In the genomic region with DNA sequence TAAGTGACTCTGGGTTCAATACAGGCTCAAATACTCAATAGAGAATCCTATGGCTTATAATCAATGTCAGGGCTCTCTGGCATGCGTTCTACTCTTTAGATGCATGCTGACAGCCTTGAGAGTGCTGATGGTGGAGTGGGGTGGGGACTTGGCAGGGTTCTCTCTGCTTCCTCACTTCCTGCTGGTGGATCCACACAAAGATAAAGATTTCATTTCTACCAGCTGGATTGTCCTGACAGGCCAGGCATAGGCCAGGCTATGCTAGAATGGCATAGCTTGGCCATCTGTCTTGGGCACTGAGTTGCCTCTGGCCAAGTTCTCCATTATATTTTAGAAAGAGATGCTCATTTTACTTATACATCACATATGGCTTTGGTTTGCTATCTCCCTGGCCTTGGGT, we compare ENCODE assay signal across 23 mouse cellular contexts.
DNase-seq lines count a peak whose midpoint lies in the region; ATAC-seq lines count a peak whose summit lies in the region.
"Had no signal": no experiment of that assay in that cellular context is flagged by ENCODE, and none has a peak within 500 bp of the region (broad histone marks: within the 10 kb centered on the region; RNA-seq: fewer than 3 reads in every experiment).

No protein-coding gene starts in this region.

- 0 out of 2 replicates have a peak overlapping the region, but pooled peaks have one; percentile 2 for H3K27ac ChIP-seq in hindbrain, embryonic 15.5 days (replicated peaks)
- H3K27ac ChIP-seq in hindbrain, embryonic 13.5 days = no peak overlapping the region
- H3K27ac ChIP-seq in midbrain, embryonic 11.5 days (ENCODE audit: low read depth, low read length) = no peak overlapping the region
- H3K27ac ChIP-seq in midbrain, embryonic 16.5 days (ENCODE audit: low read length) = no peak overlapping the region
- no peak overlapping the region for H3K27ac ChIP-seq in forebrain, embryonic 16.5 days (ENCODE audit: low read length)
- H3K27ac ChIP-seq: embryonic facial prominence, embryonic 12.5 days; forebrain, embryonic 15.5 days; heart, adult 2 months; heart, embryonic 15.5 days had no signal

- no peaks in the 10 kb centered on the region for H3K4me1 ChIP-seq in hindbrain, embryonic 15.5 days (replicated peaks)
- H3K4me1 ChIP-seq in hindbrain, embryonic 13.5 days (replicated peaks) = no peaks in the 10 kb centered on the region
- H3K4me1 ChIP-seq in midbrain, embryonic 11.5 days (ENCODE audit: control insufficient read depth, insufficient read depth, low read length) = no peaks in the 10 kb centered on the region
- no peaks in the 10 kb centered on the region for H3K4me1 ChIP-seq in midbrain, embryonic 16.5 days (ENCODE audit: control insufficient read depth, insufficient read depth, low read length)
- H3K4me1 ChIP-seq in forebrain, embryonic 16.5 days (replicated peaks; ENCODE audit: control insufficient read depth, insufficient read depth, low read length) = 0 out of 2 replicates have a peak, but pooled peaks cover 2% of the 10 kb centered on the region
- H3K4me1 ChIP-seq: embryonic facial prominence, embryonic 12.5 days; forebrain, embryonic 15.5 days; heart, embryonic 15.5 days had no signal

- H3K9me3 ChIP-seq in hindbrain, embryonic 15.5 days = no peaks in the 10 kb centered on the region
- no peaks in the 10 kb centered on the region for H3K9me3 ChIP-seq in hindbrain, embryonic 13.5 days
- no peaks in the 10 kb centered on the region for H3K9me3 ChIP-seq in midbrain, embryonic 11.5 days (ENCODE audit: control insufficient read depth, low read length)
- H3K9me3 ChIP-seq in midbrain, embryonic 16.5 days (replicated peaks; ENCODE audit: control insufficient read depth, low read length, poor library complexity, severe bottlenecking) = no peaks in the 10 kb centered on the region
- no peaks in the 10 kb centered on the region for H3K9me3 ChIP-seq in forebrain, embryonic 16.5 days (ENCODE audit: control insufficient read depth, low read length)
- H3K9me3 ChIP-seq: embryonic facial prominence, embryonic 12.5 days; forebrain, embryonic 15.5 days; heart, embryonic 15.5 days had no signal

- no peaks in the 10 kb centered on the region for H3K36me3 ChIP-seq in hindbrain, embryonic 15.5 days
- H3K36me3 ChIP-seq in hindbrain, embryonic 13.5 days = no peaks in the 10 kb centered on the region
- H3K36me3 ChIP-seq in midbrain, embryonic 11.5 days (ENCODE audit: control insufficient read depth, insufficient read depth, low read length) = no peaks in the 10 kb centered on the region
- H3K36me3 ChIP-seq in midbrain, embryonic 16.5 days (ENCODE audit: control insufficient read depth, insufficient read depth, low read length) = no peaks in the 10 kb centered on the region
- H3K36me3 ChIP-seq in forebrain, embryonic 16.5 days (ENCODE audit: control insufficient read depth, insufficient read depth) = no peaks in the 10 kb centered on the region
- H3K36me3 ChIP-seq: embryonic facial prominence, embryonic 12.5 days; forebrain, embryonic 15.5 days; G1E; heart, embryonic 15.5 days had no signal

- no peak for DNase-seq in cerebellum, adult 8-10 months
- peak; percentile 28 for DNase-seq in midbrain, embryonic 11.5 days (ENCODE audit: low spot score, missing footprints)
- DNase-seq in cerebellum, postnatal 36 days = peak; percentile 3 to 4
- DNase-seq: adrenal gland, adult 8-10 months; adrenal gland, postnatal 36 days; B cell, adult 2 months; embryo, embryonic 11 days; gastrocnemius, postnatal 14 days; heart, adult 2 months; heart, postnatal 14 days; kidney, adult 2 months had no signal

- whole genome bisulfite sequencing in hindbrain, embryonic 15.5 days = 71% methylated on average over 1 of the region's 1 CpGs
- WGBS in hindbrain, embryonic 13.5 days = 85% methylated on average over 1 of the region's 1 CpGs
- WGBS in midbrain, embryonic 11.5 days = 83% methylated on average over 1 of the region's 1 CpGs
- WGBS in midbrain, embryonic 16.5 days = 64% methylated on average over 1 of the region's 1 CpGs
- 84% methylated on average over 1 of the region's 1 CpGs for WGBS in forebrain, embryonic 16.5 days

- no peaks in the 10 kb centered on the region for H3K27me3 ChIP-seq in hindbrain, embryonic 15.5 days
- H3K27me3 ChIP-seq in hindbrain, embryonic 13.5 days = no peaks in the 10 kb centered on the region
- H3K27me3 ChIP-seq in midbrain, embryonic 11.5 days (ENCODE audit: control insufficient read depth, insufficient read depth, low read length) = no peaks in the 10 kb centered on the region
- no peaks in the 10 kb centered on the region for H3K27me3 ChIP-seq in midbrain, embryonic 16.5 days (ENCODE audit: control insufficient read depth, insufficient read depth, low read depth, low read length)
- no peaks in the 10 kb centered on the region for H3K27me3 ChIP-seq in forebrain, embryonic 16.5 days (replicated peaks; ENCODE audit: control insufficient read depth, insufficient read depth, low read length)
- H3K27me3 ChIP-seq: embryonic facial prominence, embryonic 12.5 days; forebrain, embryonic 15.5 days; heart, embryonic 15.5 days had no signal

- peak; percentile 3; the same call in 1 of the 2 replicates for ATAC-seq in cerebellum, adult (ENCODE audit: insufficient number of reproducible peaks, low FRiP score, low TSS enrichment)
- no peak for ATAC-seq in hindbrain, embryonic 15.5 days (ENCODE audit: low FRiP score, low read depth)
- no peak for ATAC-seq in hindbrain, embryonic 13.5 days (ENCODE audit: low FRiP score)
- no peak for ATAC-seq in midbrain, embryonic 11.5 days (ENCODE audit: low FRiP score)
- ATAC-seq in midbrain, embryonic 16.5 days = no peak
- ATAC-seq in forebrain, embryonic 16.5 days = no peak
- ATAC-seq: CD4-positive, CD25-positive, alpha-beta regulatory T cell, adult 4 months; forebrain, embryonic 15.5 days; intestine, embryonic 16.5 days had no signal

- no peak overlapping the region for H3K4me3 ChIP-seq in hindbrain, embryonic 15.5 days
- no peak overlapping the region for H3K4me3 ChIP-seq in hindbrain, embryonic 13.5 days
- H3K4me3 ChIP-seq in midbrain, embryonic 11.5 days (ENCODE audit: low read depth, low read length) = no peak overlapping the region
- H3K4me3 ChIP-seq in midbrain, embryonic 16.5 days (ENCODE audit: low read depth, low read length) = no peak overlapping the region
- H3K4me3 ChIP-seq in forebrain, embryonic 16.5 days (replicated peaks; ENCODE audit: low read length) = no peak overlapping the region
- H3K4me3 ChIP-seq: embryonic facial prominence, embryonic 12.5 days; forebrain, embryonic 15.5 days; heart, adult 2 months; heart, embryonic 15.5 days had no signal

- H3K4me2 ChIP-seq in hindbrain, embryonic 15.5 days = no peak overlapping the region
- H3K4me2 ChIP-seq in hindbrain, embryonic 13.5 days = no peak overlapping the region
- no peak overlapping the region for H3K4me2 ChIP-seq in midbrain, embryonic 11.5 days
- H3K4me2 ChIP-seq in midbrain, embryonic 16.5 days (ENCODE audit: low read length) = no peak overlapping the region
- no peak overlapping the region for H3K4me2 ChIP-seq in forebrain, embryonic 16.5 days (ENCODE audit: low read length)
- H3K4me2 ChIP-seq: embryonic facial prominence, embryonic 12.5 days; forebrain, embryonic 15.5 days; heart, embryonic 11.5 days; heart, embryonic 15.5 days had no signal

- no peak overlapping the region for H3K9ac ChIP-seq in hindbrain, embryonic 15.5 days
- H3K9ac ChIP-seq in hindbrain, embryonic 13.5 days = no peak overlapping the region
- no peak overlapping the region for H3K9ac ChIP-seq in midbrain, embryonic 11.5 days (ENCODE audit: low read length)
- H3K9ac ChIP-seq in midbrain, embryonic 16.5 days (ENCODE audit: low read depth, low read length) = no peak overlapping the region
- H3K9ac ChIP-seq in forebrain, embryonic 16.5 days (replicated peaks; ENCODE audit: low read depth, low read length) = no peak overlapping the region
- H3K9ac ChIP-seq: embryonic facial prominence, embryonic 12.5 days; forebrain, embryonic 15.5 days; heart, embryonic 15.5 days had no signal
